Mouse (Mus musculus): ENCODE measurements at regions not wholly inside any gene's neighbourhood (a gene's known extent, or its start where the extent isn't known, plus 50 kb on each side); places are given as distances from the start of the nearest gene placed in this dataset.

- TF ChIP-seq GATA1 (IDR thresholded peaks at IDR 0.05; ENCODE audit: borderline replicate concordance, low read length), result no peak
- no peak for TF ChIP-seq FLI1 (IDR thresholded peaks at IDR 0.05; ENCODE audit: low read length)
Measured at GRCm38 (mm10) chr14:99749308-99750305, 451.1 kb downstream of the Klf5 start.

Measured in megakaryocyte, embryonic 14.5 days (primary cell).